Mouse (Mus musculus): Measurements from ENCODE around the gene Tnfsf12.

GRCm38 (mm10) chr11:69707873-69708381 lies 12.3 kb upstream of the Tnfsf12 start:
- TF ChIP-seq CTCF (IDR thresholded peaks at IDR 0.05) (no peak), POLR2A (IDR thresholded peaks at IDR 0.05; ENCODE audit: insufficient read depth, low read depth, low read length) (no peak), EP300 (IDR thresholded peaks at IDR 0.05; ENCODE audit: insufficient read depth, low read depth, low read length) (no peak)
